Mouse (Mus musculus): ENCODE results near the gene Igfbp2.

GRCm38 (mm10) chr1:72825286-72825685 lies 983 bp downstream of the Igfbp2 start:
- TF ChIP-seq CHD2 (IDR thresholded peaks at IDR 0.05; ENCODE audit: low read depth, low read length) (no peak), ZC3H11A (IDR thresholded peaks at IDR 0.05; ENCODE audit: borderline replicate concordance, low read depth, low read length) (no peak), HCFC1 (IDR thresholded peaks at IDR 0.05; ENCODE audit: borderline replicate concordance, insufficient read depth, low read length) (no peak; the same call in 1 of the 2 replicates), MAFK (IDR thresholded peaks at IDR 0.05; ENCODE audit: insufficient read depth, low read depth, low read length) (no peak)
